Mouse (Mus musculus): ENCODE measurements around the gene C1qtnf3. TPM values are rescaled to one million over a fixed set of nuclear protein-coding genes. Genes with fewer than 3 reads are reported as not detected.
"Not testable (repeated sequence)": the region's sequence is repeated elsewhere in the genome, so short reads cannot be mapped to it uniquely, and the experiment has no call there.

C1qtnf3 gene
- total and polyA plus RNA-seq, 3 experiments, result 0.19 to 1.3 (median 0.63) TPM

DNA sequence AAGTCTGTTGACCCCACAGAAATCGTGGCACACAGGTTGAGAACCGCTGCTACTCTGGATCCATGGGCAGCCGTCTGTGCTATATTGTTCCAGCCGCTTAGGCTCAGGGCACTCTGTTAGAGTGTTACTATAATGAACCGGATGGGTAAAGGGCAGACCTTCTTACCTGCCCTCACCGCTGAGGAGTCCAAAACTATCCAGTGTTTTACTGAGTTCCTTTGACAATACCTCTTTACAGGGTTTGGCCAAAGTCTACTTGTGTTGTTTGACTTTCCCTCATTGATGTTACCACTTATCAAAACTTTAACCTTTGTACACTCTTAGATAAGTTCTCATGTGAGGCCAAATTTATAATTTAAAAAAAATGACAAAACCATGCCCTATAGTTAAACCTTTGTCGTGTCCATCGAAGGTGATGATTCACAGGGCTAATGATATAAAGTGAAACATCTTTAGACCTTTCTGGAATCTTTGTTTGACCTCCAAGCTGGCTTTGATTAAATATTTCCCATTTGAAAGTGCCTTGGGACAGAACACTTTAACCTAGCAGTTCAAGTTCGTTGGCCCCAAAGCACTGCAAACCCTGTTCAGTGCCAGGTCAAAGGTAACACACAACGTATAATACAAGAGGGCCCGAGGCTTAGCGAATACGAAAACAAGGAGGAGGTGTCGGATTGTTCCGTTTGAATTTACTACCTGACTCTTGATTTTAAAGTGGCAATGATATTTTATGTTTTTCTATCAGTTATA lies 7.3 kb downstream of the C1qtnf3 start:
- no peak for DNase-seq

- no peak for DNase-seq
These were observed 8.1 kb downstream of the C1qtnf3 start for GRCm38 (mm10) chr15:10960267-10960666.

- no peak for DNase-seq
These were observed 10.5 kb downstream of the C1qtnf3 start for GRCm38 (mm10) chr15:10962601-10963000.

DNA sequence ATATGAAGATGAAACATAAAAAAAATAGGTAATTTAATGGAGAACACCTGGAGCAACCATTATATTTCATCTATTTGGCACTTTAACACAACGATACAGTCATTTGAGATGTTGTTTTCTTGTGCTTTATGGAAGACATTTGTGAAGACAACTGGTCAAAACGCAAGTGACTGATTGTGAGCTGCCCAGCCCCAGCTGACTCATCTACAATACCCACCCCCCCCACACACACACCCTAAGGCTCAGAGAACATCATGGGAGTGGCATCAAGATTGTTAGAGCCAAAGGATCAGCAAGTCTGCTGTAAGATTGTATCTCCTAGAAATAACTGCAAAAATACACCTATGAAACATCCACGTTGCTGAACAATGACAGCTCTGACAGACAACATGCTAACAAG lies 17.3 kb downstream of the C1qtnf3 start:
- DNase-seq, result no peak

GRCm38 (mm10) chr15:10970777-10971176 lies 18.6 kb downstream of the C1qtnf3 start:
- no peak for DNase-seq

- no peak for DNase-seq
These were observed 25.0 kb downstream of the C1qtnf3 start for GRCm38 (mm10) chr15:10977151-10977550.

DNA sequence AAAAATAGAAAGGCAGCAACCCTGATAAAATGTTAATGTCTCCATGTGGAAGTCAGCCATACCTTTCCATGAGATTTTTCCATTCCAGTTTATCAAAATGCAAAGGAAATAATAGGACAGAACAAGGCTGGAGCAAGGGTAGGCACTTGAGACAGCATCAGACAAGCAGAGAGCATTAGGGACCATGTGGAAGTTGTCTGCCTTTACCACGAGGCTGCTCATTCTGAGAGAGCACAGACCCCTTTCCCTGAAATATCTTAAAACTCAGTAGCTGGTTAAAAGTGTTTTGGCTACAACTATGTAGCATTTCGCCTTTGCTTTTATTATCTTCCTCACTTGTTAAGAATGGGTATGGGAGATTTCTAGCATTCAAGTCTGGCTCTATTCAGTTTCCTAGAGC lies 28.6 kb downstream of the C1qtnf3 start:
- no peak for DNase-seq

DNA sequence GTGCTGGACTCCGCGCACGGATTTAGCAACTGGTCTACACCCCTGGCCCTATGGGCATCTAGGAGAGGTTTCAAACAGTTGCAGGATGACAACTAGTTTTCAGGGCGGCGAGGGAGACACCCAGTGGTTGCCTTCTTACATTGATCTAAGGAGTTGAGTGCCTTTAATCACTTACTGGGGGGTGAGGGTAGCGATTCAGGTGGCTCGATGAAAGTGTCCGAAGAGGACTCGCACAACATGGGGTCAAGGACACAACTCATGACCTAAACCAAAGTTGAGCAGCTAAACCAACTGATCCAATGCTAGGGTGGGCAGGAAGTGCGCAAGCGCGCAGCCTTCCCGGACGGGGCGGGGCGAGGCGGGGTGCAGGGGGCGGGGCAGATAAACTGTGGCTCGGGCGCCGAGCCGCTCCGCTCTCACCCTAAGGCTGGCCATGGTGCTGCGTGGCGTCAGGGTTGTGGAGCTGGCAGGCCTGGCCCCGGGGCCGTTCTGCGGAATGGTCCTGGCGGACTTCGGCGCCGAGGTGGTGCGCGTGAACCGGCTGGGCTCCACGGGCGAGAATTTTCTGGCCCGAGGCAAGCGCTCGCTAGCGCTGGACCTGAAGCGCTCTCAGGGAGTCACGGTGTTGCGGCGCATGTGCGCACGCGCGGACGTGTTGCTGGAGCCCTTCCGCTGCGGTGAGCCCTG lies 29.4 kb downstream of the C1qtnf3 start, which contains the start of gene Amacr:
Gene Amacr, plus strand, starts transcription at position 380 of the 687 bp plus-strand sequence.
- DNase-seq, result peak; percentile 94

DNA sequence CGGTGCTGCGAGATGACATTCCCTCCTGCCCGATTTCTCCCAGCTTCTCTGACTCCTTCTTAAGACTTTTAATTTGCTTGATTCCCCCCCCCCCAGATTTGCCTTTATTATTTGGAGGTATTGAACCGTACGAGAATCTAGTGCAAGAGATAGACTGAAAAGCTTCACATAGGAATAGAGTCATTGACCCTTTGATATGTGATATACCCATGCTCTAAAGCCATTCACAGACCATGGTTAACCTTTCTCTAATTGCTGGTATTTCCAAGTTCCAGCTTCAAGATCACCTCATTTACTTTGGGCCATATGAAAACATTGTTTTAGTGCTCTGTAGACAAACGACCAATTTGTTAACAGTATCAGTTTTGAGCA lies 29.9 kb downstream of the C1qtnf3 start:
- no peak for DNase-seq

GRCm38 (mm10) chr15:10985756-10986155 lies 33.6 kb downstream of the C1qtnf3 start:
- DNase-seq, result no peak

DNA sequence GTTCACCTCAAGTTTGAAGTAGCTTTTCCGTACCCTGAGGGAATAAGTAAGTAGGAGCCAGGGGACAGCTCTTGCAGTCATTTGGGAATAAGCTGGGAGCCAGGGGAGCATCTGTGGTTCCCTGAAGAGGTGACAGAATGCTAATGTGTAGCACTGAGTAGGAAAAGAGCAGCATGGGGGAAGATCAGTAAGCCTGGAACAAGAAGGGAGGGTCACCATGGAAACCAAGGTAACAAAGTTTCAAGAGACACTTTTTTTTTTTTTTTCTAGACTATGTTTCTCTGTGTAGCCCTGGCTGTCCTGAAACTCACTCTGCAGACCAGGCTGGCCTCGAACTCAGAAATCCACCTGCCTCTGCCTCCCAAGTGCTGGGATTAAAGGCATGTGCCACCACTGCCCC lies 34.3 kb downstream of the C1qtnf3 start:
- DNase-seq, result not testable (repeated sequence)

- no peak for DNase-seq
These were observed 38.3 kb downstream of the C1qtnf3 start for GRCm38 (mm10) chr15:10990411-10990810.

GRCm38 (mm10) chr15:10991566-10991965 lies 39.4 kb downstream of the C1qtnf3 start:
- DNase-seq, result no peak

- no peak for DNase-seq
These were observed 47.7 kb downstream of the C1qtnf3 start for GRCm38 (mm10) chr15:10999832-11000231.

GRCm38 (mm10) chr15:11000421-11000820 lies 48.3 kb downstream of the C1qtnf3 start, which contains the start of gene Slc45a2:
Slc45a2 (plus strand) TSS chr15:11000721.
- no peak for DNase-seq

DNA sequence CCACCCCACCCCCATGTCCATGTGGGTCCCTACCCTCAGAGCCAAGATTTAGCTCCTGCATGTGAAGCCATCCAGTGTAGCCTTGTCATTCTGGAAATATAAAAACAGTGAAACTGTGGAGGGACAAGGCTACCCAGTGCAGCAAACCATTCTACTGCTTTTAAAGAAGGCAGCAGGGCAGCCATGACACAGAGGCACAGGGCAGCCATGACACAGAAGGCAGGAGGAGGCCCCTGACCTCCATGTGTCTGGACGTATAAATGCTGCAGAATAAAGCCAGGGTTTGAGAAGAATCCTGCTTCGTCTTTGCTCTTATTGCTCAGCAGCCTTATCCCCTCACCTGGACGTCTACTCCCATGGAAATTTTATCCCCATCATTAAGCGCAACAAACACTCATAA lies 51.7 kb downstream of the C1qtnf3 start:
- DNase-seq, result no peak

- DNase-seq, result no peak
These were observed 52.5 kb downstream of the C1qtnf3 start for GRCm38 (mm10) chr15:11004646-11005045.

DNA sequence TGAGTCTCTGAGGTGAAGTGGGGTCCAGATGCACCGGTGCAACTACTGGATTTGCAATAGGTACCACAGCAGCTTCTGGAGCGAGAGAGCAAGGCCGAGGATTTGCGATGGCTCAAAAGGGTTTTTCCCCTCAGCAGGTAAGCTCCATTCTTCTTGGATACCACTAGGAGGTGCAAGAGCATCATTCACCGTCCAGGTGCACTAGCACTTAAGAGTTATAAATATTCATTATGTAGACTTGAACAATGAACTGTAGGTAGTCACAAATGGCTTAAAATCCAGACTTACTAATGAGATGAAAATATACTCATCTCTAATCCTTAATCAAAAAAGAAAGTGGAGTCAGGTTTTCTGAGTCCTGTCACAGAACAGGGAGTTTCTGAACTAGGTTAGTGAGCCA lies 56.6 kb downstream of the C1qtnf3 start:
- DNase-seq, result no peak

DNA sequence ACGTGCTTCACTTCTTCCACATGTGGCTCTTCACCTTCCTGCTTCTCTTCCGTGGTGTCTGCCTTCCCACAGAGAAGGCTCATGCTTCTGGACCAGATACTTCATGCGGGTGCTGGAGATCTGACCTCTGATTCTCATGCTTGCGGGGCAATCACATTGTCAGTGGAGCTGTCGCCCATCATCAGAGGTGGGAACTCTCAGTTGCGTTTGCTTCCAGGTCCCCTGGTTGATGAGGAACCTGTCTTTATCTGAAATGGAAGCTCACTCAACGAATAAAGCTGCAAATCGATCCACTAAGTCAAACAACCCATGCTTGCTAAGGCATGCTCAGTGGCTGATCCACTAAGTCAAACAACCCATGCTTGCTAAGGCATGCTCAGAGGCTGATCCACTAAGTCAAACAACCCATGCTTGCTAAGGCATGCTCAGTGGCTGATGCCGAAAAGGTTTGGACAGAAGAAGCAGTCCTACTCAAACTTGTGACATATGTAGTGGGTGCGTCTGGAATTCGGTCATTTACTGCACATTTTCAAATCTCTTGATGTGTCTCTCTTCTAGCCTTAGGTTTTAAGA lies 58.9 kb downstream of the C1qtnf3 start:
- no peak for DNase-seq

- no peak for DNase-seq
These were observed 62.8 kb downstream of the C1qtnf3 start for GRCm38 (mm10) chr15:11014931-11015330.

DNA sequence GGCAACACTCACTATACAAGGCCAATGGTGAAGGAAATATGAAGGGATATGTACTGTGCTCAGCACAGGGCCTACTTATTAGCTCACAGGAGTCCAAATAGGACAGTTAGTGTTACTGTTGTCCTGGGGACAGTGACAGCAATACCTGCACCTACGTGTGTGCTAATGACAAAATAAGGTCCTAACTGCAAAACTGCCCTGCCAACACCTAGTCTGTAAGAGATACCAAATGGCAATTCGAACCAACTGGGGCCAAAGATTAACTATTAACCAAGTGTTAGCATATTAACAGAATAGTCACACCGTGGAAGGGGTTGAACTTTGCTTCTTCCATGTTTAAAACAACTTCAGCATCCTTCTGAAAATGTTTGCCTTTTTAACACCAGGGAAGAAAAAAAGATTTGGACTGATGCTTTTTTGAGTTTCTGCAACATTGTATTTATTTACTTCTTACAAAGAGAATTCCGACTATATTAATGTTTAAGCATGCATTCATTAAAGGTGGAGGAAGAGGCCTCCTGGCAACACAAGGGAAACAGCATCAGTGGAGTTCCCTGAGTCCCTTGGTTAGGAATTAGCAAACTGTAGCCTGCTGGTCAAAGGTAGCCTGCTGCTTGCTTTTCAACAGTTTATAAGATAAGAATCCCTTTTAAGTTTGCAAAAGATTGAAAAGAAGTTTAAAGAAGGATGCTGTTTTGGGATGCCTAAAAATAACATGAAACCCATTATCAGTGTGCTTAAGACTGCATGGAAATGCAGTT lies 74.8 kb downstream of the C1qtnf3 start:
- DNase-seq, result no peak
